Mouse (Mus musculus): ENCODE measurements around the gene Ubxn2a. TPM values are rescaled to one million over a fixed set of nuclear protein-coding genes. Genes with fewer than 3 reads are reported as not detected.
A peak's percentile ranks its signal among the peaks of the same experiment; 100 is the strongest.

The Ubxn2a gene
- polyA plus RNA-seq, 1 experiment: 24.0 TPM

DNA sequence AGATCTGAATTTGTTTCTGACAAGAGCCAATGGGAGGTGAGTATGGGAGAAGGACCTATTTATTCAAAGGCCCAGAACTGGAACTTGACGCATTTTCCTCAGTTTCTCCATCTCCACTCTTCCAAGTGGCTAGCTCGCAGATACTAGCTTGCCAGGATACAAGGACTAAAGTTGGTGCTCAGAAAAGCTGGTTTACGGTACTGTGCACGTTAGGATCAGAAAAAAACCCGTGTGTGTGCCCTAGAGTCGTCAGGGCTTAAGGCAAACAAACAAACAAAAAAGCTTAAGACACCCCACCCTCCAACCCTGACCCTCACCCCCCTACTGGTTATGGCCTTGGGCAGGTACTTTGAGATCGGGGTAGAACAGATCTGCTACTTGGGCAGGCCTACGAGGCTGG lies 65.0 kb downstream of the Ubxn2a start:
- H3K27ac ChIP-seq (ENCODE audit: insufficient read depth, low read length): no peak overlapping the region
- no peaks in the 10 kb centered on the region for H3K4me1 ChIP-seq (ENCODE audit: control insufficient read depth, insufficient read depth, low read length)
- no peak overlapping the region; the same call in 1 of the 2 replicates for H3K4me3 ChIP-seq (ENCODE audit: insufficient read depth, low read length)
- TF ChIP-seq POLR2A (IDR thresholded peaks at IDR 0.05; ENCODE audit: extremely low read depth, insufficient read depth, low read length): no peak
- no peak for TF ChIP-seq CTCF (IDR thresholded peaks at IDR 0.05; ENCODE audit: extremely low read depth, insufficient read depth, low read length)

- TF ChIP-seq CTCF (IDR thresholded peaks at IDR 0.05; ENCODE audit: extremely low read depth, insufficient read depth, low read length) (no peak), POLR2A (IDR thresholded peaks at IDR 0.05; ENCODE audit: extremely low read depth, insufficient read depth, low read length) (no peak)
- Histone ChIP-seq H3K4me1 (ENCODE audit: control insufficient read depth, insufficient read depth, low read length) (no peaks in the 10 kb centered on the region), H3K4me3 (ENCODE audit: insufficient read depth, low read length) (peak within 1 kb of the TSS; percentile 50), H3K27ac (ENCODE audit: insufficient read depth, low read length) (no peak within 1 kb of the TSS)
Measured at GRCm38 (mm10) chr12:4841392-4841887, 66.1 kb downstream of the Ubxn2a start, which contains the start of gene Fkbp1b. TSS of gene Fkbp1b (minus strand) at chr12:4841591.

GRCm38 (mm10) chr12:4840741-4841140 lies 66.8 kb downstream of the Ubxn2a start:
- Histone ChIP-seq H3K27ac (ENCODE audit: insufficient read depth, low read length) (no peak overlapping the region), H3K4me1 (ENCODE audit: control insufficient read depth, insufficient read depth, low read length) (no peaks in the 10 kb centered on the region), H3K4me3 (ENCODE audit: insufficient read depth, low read length) (peak overlapping the region; percentile 50)
- TF ChIP-seq POLR2A (IDR thresholded peaks at IDR 0.05; ENCODE audit: extremely low read depth, insufficient read depth, low read length): no peak
- TF ChIP-seq CTCF (IDR thresholded peaks at IDR 0.05; ENCODE audit: extremely low read depth, insufficient read depth, low read length): no peak

GRCm38 (mm10) chr12:4840010-4840409 lies 67.5 kb downstream of the Ubxn2a start:
- Histone ChIP-seq H3K4me3 (ENCODE audit: insufficient read depth, low read length) (no peak overlapping the region), H3K4me1 (ENCODE audit: control insufficient read depth, insufficient read depth, low read length) (no peaks in the 10 kb centered on the region), H3K27ac (ENCODE audit: insufficient read depth, low read length) (no peak overlapping the region)
- no peak for TF ChIP-seq CTCF (IDR thresholded peaks at IDR 0.05; ENCODE audit: extremely low read depth, insufficient read depth, low read length)
- no peak for TF ChIP-seq POLR2A (IDR thresholded peaks at IDR 0.05; ENCODE audit: extremely low read depth, insufficient read depth, low read length)

DNA sequence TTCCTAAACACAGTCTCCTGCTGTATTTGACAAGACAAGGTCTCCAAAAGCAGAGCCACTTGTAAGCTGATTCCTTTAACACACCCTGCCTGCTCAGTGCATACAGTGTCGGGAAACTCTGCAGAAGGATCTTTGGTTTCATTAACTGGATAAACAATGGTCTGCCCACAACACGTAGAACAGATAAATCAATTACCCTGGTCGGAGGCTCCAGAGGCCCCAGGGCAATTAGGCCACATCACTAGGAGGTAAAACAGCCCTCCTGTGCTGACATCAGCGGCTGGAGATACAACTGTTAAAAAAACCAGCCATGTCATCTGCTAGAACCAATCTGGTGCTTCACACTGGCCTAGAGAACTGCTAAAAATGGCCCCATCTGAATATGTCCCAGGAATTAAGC lies 70.5 kb downstream of the Ubxn2a start:
- H3K4me1 ChIP-seq (ENCODE audit: control insufficient read depth, insufficient read depth, low read length): no peaks in the 10 kb centered on the region
- H3K4me3 ChIP-seq (ENCODE audit: insufficient read depth, low read length): no peak overlapping the region
- H3K27ac ChIP-seq (ENCODE audit: insufficient read depth, low read length): no peak overlapping the region
- TF ChIP-seq POLR2A (IDR thresholded peaks at IDR 0.05; ENCODE audit: extremely low read depth, insufficient read depth, low read length) (no peak), CTCF (IDR thresholded peaks at IDR 0.05; ENCODE audit: extremely low read depth, insufficient read depth, low read length) (no peak)

Other genes with a start within 250 kb of the Ubxn2a start
- gene Fam228a, start 169.3 kb downstream of the Ubxn2a start, polyA plus RNA-seq (2012; rRNA removed): 3.4 and 3.9 TPM in 2 replicates
- gene Pfn4, start 138.7 kb downstream of the Ubxn2a start, polyA plus RNA-seq (2012; rRNA removed): 14.8 and 15.5 TPM in 2 replicates
- 11.0 and 12.9 TPM in 2 replicates for gene Fam228b, start 138.4 kb downstream of the Ubxn2a start, polyA plus RNA-seq (2012; rRNA removed)
- gene Sf3b6, start 90.2 kb downstream of the Ubxn2a start, polyA plus RNA-seq (2012; rRNA removed): 94.4 and 109 TPM in 2 replicates
- 90.8 and 99.5 TPM in 2 replicates for gene Fkbp1b, start 66.1 kb downstream of the Ubxn2a start, polyA plus RNA-seq (2012; rRNA removed)
- 11.7 and 12.1 TPM in 2 replicates for gene Wdcp, start 64.4 kb downstream of the Ubxn2a start, polyA plus RNA-seq (2012; rRNA removed)
- 1.5 TPM in 2 replicates for gene Mfsd2b, start 33.3 kb downstream of the Ubxn2a start, polyA plus RNA-seq (2012; rRNA removed)
- gene Atad2b, start 9.6 kb upstream of the Ubxn2a start, polyA plus RNA-seq (2012; rRNA removed): 10.3 and 10.6 TPM in 2 replicates

Measured in cortical plate, adult 2 months (tissue).